Mouse (Mus musculus): Measurements from ENCODE around the gene Rnf39. TPM values are rescaled to one million over a fixed set of nuclear protein-coding genes. Genes with fewer than 3 reads are reported as not detected.

Rnf39 gene
- polyA plus RNA-seq, 1 experiment = 0.07 TPM

DNA sequence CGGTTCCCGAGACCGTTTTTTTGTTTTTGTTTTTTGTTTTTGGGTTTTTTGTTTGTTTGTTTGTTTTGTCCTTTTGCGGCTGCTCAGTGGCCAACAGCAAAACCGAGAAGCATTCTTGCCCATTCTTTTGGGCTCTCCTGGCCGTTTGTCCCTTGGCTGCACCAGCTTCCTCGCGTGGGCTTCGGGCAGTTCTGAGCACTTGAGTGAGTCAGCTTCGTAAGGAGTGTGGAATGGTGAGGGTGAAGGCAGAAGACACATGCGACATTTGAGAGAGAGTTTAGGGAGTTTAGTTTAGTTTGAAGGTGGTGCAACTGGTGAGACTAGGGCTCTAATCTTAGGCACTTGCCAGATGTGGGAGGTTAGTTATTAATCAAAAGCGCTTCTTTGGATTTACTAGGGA is 16.2 kb downstream of the Rnf39 start:
- H3K4me2 ChIP-seq (ENCODE audit: low read depth) = peak overlapping the region; percentile 81
- H3K4me3 ChIP-seq = peak overlapping the region; percentile 93
- peak overlapping the region; percentile 8 for H3ac ChIP-seq (ENCODE audit: control insufficient read depth, insufficient read length)
- H3K36me3 ChIP-seq (ENCODE audit: control insufficient read depth, insufficient read depth) = peaks cover 13% of the 10 kb centered on the region
- peaks cover 21% of the 10 kb centered on the region for H3K79me2 ChIP-seq (ENCODE audit: control insufficient read depth, insufficient read depth)
- H3K27me3 ChIP-seq (ENCODE audit: control insufficient read depth, insufficient read depth, insufficient read length) = no peaks in the 10 kb centered on the region
- no peak for TF ChIP-seq MAX (IDR thresholded peaks at IDR 0.05; ENCODE audit: low read depth)
- no peak for TF ChIP-seq POLR2AphosphoS2 (IDR thresholded peaks at IDR 0.05; ENCODE audit: insufficient read length, low read depth)
- TF ChIP-seq USF1 (IDR thresholded peaks at IDR 0.05; ENCODE audit: low read depth) = no peak
- no peak for TF ChIP-seq POLR2A (IDR thresholded peaks at IDR 0.05; ENCODE audit: insufficient read length, low read depth)
- no peak for TF ChIP-seq SRF (IDR thresholded peaks at IDR 0.05; ENCODE audit: control insufficient read depth, insufficient read length, low read depth)
- TF ChIP-seq MYOD1 (IDR thresholded peaks at IDR 0.05; ENCODE audit: control insufficient read depth in 1 of 3, insufficient read length in 2 of 3, low read depth in 2 of 3) = no peak
- no peak for TF ChIP-seq CEBPB (IDR thresholded peaks at IDR 0.05; ENCODE audit: insufficient read depth, poor library complexity, severe bottlenecking)
- TF ChIP-seq REST (IDR thresholded peaks at IDR 0.05; ENCODE audit: insufficient read depth, insufficient read length) = no peak
- TF ChIP-seq TCF12 (IDR thresholded peaks at IDR 0.05; ENCODE audit: insufficient read depth, poor library complexity, severe bottlenecking) = no peak
- no peak for TF ChIP-seq E2F4 (IDR thresholded peaks at IDR 0.05; ENCODE audit: insufficient read depth)

DNA sequence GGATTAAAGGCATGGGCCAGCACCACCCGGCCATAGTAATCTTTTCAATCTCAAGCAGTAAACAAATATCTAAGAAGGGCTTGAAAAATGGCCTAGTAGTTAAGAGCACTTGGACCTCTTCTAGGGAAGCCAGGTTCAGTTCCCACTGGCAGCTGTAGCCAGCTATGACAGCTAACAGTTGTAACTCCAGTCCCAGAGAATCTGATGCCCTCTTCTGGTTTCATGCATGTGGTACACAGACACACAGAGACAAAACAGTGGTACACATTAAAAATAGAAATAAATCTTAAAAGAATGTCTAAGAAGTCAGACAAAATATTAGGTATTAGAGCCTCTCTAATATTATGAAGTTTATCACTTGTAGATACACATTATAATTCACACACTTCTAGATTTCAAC is 18.4 kb downstream of the Rnf39 start:
- TF ChIP-seq MYOG (IDR thresholded peaks at IDR 0.05; ENCODE audit: control insufficient read depth in 1 of 3, insufficient read depth in 1 of 3, insufficient read length in 2 of 3, low read depth in 2 of 3) (no peak), SRF (IDR thresholded peaks at IDR 0.05; ENCODE audit: control insufficient read depth, insufficient read length, low read depth) (no peak), E2F4 (IDR thresholded peaks at IDR 0.05; ENCODE audit: insufficient read depth) (no peak), TCF12 (IDR thresholded peaks at IDR 0.05; ENCODE audit: insufficient read depth, poor library complexity, severe bottlenecking) (no peak), POLR2A (IDR thresholded peaks at IDR 0.05; ENCODE audit: insufficient read length, low read depth) (no peak), TCF3 (IDR thresholded peaks at IDR 0.05; ENCODE audit: insufficient read length, low read depth) (no peak), CEBPB (IDR thresholded peaks at IDR 0.05; ENCODE audit: insufficient read depth, poor library complexity, severe bottlenecking) (no peak), REST (IDR thresholded peaks at IDR 0.05; ENCODE audit: insufficient read depth, insufficient read length) (no peak), USF1 (IDR thresholded peaks at IDR 0.05; ENCODE audit: low read depth) (no peak)
- peaks cover 21% of the 10 kb centered on the region for H3K79me2 ChIP-seq (ENCODE audit: control insufficient read depth, insufficient read depth)

DNA sequence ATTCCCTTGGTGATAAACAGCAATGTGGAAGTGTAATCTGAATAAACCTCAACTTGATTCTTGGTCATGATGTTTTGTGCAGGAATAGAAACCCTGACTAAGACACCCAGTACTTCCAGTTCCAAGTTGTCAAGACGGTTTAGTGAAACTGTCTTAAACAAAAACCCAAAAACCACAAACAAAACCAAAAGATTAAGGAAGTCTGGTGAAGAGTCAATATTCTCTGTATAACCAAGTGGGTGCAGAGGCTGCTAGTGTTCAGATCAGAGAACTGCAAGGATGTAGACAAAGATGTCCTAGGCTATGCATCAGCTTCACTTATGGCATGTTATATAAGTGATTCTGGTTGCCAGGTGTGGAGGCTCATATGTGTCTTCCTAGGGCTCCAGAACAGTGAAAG is 24.2 kb downstream of the Rnf39 start:
- TF ChIP-seq REST (IDR thresholded peaks at IDR 0.05; ENCODE audit: insufficient read depth, insufficient read length) = no peak
- no peaks in the 10 kb centered on the region for H3K27me3 ChIP-seq (ENCODE audit: control insufficient read depth, insufficient read depth, insufficient read length)

More for the DNA sequence above, 18.4 kb downstream of the Rnf39 start:
- H3ac ChIP-seq (ENCODE audit: control insufficient read depth, insufficient read length) = no peak overlapping the region
- H3K27me3 ChIP-seq (ENCODE audit: control insufficient read depth, insufficient read depth, insufficient read length) = no peaks in the 10 kb centered on the region
- no peak overlapping the region for H3K4me2 ChIP-seq (ENCODE audit: low read depth)
- H3K36me3 ChIP-seq (ENCODE audit: control insufficient read depth, insufficient read depth) = peaks cover 8% of the 10 kb centered on the region
- no peak overlapping the region for H3K4me3 ChIP-seq

DNA sequence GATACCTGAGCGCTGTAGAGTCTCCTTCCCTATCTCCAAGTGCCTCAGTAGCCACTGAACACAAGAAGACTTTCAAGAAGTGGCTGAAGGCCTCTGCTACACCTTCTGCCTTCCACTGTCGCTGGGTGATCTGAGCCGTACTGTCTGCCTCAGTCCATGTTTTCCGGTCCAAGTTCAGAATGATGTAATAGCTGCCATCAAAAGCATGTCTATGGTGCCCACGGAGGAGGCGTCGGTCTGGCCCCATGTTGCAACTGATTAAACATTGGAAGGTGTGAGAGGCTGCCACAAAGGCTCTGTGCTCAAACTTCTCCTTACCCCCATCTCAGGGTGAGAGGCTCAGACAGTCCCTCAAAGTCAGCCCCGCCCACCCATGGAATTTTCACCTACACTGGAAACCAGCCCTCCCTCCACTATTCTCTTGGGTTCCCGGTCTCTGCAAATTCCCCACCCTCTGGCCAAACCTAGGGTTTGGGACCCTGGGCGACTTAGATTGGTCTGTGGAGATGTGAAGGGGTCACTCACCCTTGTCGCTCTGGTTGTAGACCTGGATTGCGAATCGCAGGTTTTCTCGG is 27.7 kb downstream of the Rnf39 start:
- Histone ChIP-seq H3K4me2 (ENCODE audit: low read depth) (no peak overlapping the region), H3K79me2 (ENCODE audit: control insufficient read depth, insufficient read depth) (no peaks in the 10 kb centered on the region), H3ac (ENCODE audit: control insufficient read depth, insufficient read length) (no peak overlapping the region), H3K27me3 (ENCODE audit: control insufficient read depth, insufficient read depth, insufficient read length) (no peaks in the 10 kb centered on the region), H3K36me3 (ENCODE audit: control insufficient read depth, insufficient read depth) (no peaks in the 10 kb centered on the region), H3K4me3 (no peak overlapping the region)
- TF ChIP-seq MYOG (IDR thresholded peaks at IDR 0.05; ENCODE audit: control insufficient read depth in 1 of 3, insufficient read depth in 1 of 3, insufficient read length in 2 of 3, low read depth in 2 of 3) = no peak
- no peak for TF ChIP-seq USF1 (IDR thresholded peaks at IDR 0.05; ENCODE audit: low read depth)
- TF ChIP-seq CEBPB (IDR thresholded peaks at IDR 0.05; ENCODE audit: insufficient read depth, poor library complexity, severe bottlenecking) = no peak
- no peak for TF ChIP-seq POLR2A (IDR thresholded peaks at IDR 0.05; ENCODE audit: insufficient read length, low read depth)
- no peak for TF ChIP-seq SRF (IDR thresholded peaks at IDR 0.05; ENCODE audit: control insufficient read depth, insufficient read length, low read depth)
- no peak for TF ChIP-seq TCF12 (IDR thresholded peaks at IDR 0.05; ENCODE audit: insufficient read depth, poor library complexity, severe bottlenecking)
- no peak for TF ChIP-seq MYOD1 (IDR thresholded peaks at IDR 0.05; ENCODE audit: control insufficient read depth in 1 of 3, insufficient read length in 2 of 3, low read depth in 2 of 3)
- TF ChIP-seq MAX (IDR thresholded peaks at IDR 0.05; ENCODE audit: low read depth) = no peak
- no peak for TF ChIP-seq E2F4 (IDR thresholded peaks at IDR 0.05; ENCODE audit: insufficient read depth)
- no peak for TF ChIP-seq POLR2AphosphoS2 (IDR thresholded peaks at IDR 0.05; ENCODE audit: insufficient read length, low read depth)
- no peak for TF ChIP-seq REST (IDR thresholded peaks at IDR 0.05; ENCODE audit: insufficient read depth, insufficient read length)
- TF ChIP-seq TCF3 (IDR thresholded peaks at IDR 0.05; ENCODE audit: insufficient read length, low read depth) = no peak

More for the DNA sequence above, 24.2 kb downstream of the Rnf39 start:
- no peak overlapping the region for H3K4me2 ChIP-seq (ENCODE audit: low read depth)
- H3K79me2 ChIP-seq (ENCODE audit: control insufficient read depth, insufficient read depth) = no peaks in the 10 kb centered on the region
- H3K4me3 ChIP-seq = no peak overlapping the region
- H3ac ChIP-seq (ENCODE audit: control insufficient read depth, insufficient read length) = no peak overlapping the region
- H3K36me3 ChIP-seq (ENCODE audit: control insufficient read depth, insufficient read depth) = no peaks in the 10 kb centered on the region

DNA sequence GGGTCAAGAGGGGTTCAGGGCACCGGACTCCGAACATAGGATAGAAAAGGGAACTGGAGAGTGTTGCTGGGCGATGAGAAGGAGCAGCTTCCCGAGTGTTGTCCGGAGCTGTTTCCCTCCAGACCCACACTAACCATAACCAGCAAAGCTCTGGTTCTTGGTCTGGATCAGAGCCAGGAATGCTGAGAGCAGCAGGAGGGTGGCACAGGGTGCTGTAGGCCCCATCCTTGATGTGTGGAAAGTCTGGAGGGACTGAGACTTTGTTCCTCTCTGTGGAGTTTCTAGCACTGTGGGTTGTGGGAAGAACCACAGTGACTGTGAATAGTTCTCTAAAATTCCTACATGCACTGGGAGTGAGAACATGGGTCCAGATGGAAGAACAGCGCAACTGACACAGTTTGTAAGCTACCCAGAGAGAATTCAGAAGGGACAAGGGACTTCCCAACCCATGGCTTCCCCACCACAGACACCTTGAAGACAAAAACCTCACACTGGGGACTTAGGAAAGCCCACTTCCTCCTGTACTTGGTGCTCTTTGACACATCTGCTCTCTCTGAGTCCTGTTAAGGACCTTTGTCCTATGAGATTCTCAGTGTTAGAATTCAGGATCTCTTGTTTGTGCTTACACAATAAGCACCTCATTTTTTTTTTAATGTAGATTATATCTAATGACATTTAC is 28.6 kb downstream of the Rnf39 start:
- Histone ChIP-seq H3ac (ENCODE audit: control insufficient read depth, insufficient read length) (no peak overlapping the region), H3K79me2 (ENCODE audit: control insufficient read depth, insufficient read depth) (no peaks in the 10 kb centered on the region), H3K4me2 (ENCODE audit: low read depth) (no peak overlapping the region), H3K36me3 (ENCODE audit: control insufficient read depth, insufficient read depth) (no peaks in the 10 kb centered on the region), H3K27me3 (ENCODE audit: control insufficient read depth, insufficient read depth, insufficient read length) (no peaks in the 10 kb centered on the region), H3K4me3 (no peak overlapping the region)
- no peak for TF ChIP-seq MYOG (IDR thresholded peaks at IDR 0.05; ENCODE audit: control insufficient read depth in 1 of 3, insufficient read depth in 1 of 3, insufficient read length in 2 of 3, low read depth in 2 of 3)
- no peak for TF ChIP-seq SRF (IDR thresholded peaks at IDR 0.05; ENCODE audit: control insufficient read depth, insufficient read length, low read depth)

All from myocyte (in vitro differentiated cells).